Mouse (Mus musculus): Measurements from ENCODE around the gene Ston2. TPM values are rescaled to one million over a fixed set of nuclear protein-coding genes. Genes with fewer than 3 reads are reported as not detected.

Gene Ston2
- polyA plus RNA-seq (2012; rRNA removed), result 11.3 and 11.6 TPM in 2 replicates

DNA sequence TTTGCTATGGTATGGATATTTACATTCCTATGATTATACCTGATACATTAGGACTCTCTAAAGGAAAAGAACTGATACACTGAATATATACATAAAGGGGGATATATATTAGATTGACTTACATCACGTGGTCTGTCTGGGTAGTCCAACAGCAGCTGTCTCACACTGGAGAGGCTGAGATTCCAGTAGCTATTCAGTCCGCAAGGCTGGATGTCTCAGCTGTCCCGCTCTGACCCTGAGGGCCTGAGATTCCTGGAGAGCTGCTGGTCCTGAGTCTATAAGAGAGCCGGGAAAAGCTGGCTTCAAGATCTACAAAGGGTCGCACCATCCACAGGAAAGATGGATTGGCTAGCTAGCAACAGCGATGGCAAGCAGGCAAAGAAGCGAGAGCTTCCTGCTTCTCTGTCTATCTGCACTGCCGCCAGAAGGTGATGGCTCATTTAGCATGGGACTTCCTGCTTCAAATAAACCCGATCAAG, at the start of gene Ston2:
Ston2 (minus strand) TSS at position 429 of the 479 bp plus-strand sequence.
- TF ChIP-seq POLR2A (IDR thresholded peaks at IDR 0.05; ENCODE audit: extremely low read depth, insufficient read depth, low read length) (no peak), CTCF (IDR thresholded peaks at IDR 0.05; ENCODE audit: extremely low read depth, insufficient read depth, low read length) (no peak)
- Histone ChIP-seq H3K4me1 (ENCODE audit: control insufficient read depth, insufficient read depth, low read length) (no peaks in the 10 kb centered on the region), H3K4me3 (ENCODE audit: insufficient read depth, low read length) (no peak within 1 kb of the TSS), H3K27ac (ENCODE audit: insufficient read depth, low read length) (no peak within 1 kb of the TSS)

DNA sequence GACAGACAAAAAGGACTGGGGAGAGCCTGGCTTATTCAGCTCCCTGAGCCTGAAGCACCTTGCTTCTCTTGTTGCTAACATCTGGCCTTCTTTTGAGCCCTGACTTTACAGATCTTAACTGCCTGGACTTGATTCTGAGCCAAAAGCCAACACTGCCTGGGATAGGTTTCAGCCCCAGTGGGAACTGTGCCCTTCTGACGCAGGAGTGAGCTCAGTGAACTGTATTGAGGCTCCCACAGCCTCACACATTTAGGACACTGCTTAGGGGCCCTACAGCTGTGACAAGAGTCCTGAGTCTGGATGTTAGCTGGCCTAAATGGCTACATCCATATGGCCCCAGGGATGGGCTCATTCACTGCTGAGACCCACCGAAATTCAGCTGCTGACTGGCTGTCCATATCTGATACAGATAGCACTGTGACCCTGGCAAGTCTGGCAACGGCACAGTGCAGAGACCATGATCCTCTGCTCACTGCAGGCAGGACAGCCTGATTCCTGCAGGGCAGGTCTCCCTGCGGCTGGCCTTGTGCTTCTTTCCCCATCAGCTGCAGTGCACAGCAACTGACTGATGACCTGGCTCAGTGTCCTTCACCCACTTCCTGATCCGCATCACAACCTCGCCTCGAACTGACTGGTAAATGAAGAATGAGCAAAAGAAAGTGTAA, 49.3 kb upstream of the Ston2 start:
- TF ChIP-seq CTCF (IDR thresholded peaks at IDR 0.05; ENCODE audit: extremely low read depth, insufficient read depth, low read length) (no peak), POLR2A (IDR thresholded peaks at IDR 0.05; ENCODE audit: extremely low read depth, insufficient read depth, low read length) (no peak)
- no peaks in the 10 kb centered on the region for H3K4me1 ChIP-seq (ENCODE audit: control insufficient read depth, insufficient read depth, low read length)
- no peak overlapping the region for H3K27ac ChIP-seq (ENCODE audit: insufficient read depth, low read length)
- H3K4me3 ChIP-seq (ENCODE audit: insufficient read depth, low read length), result no peak overlapping the region

DNA sequence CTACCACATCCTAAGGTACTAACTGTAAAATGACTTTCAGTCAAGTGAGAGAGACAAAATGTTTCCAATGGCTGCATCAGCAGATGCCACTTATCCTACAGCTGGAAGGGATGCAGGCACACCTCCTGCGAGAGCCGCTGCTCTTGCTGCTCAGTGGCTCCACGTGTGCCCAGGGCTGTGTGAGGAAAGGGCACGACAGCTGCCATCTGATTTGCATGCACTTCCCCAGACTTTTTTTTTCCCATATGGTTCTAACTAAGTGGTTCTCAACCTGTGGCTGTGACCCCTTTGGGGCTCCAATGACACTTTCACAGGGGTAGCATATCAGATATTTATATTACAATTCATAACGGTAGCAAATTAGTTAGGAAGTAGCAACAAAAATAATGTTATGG, 45.7 kb upstream of the Ston2 start:
- Histone ChIP-seq H3K27ac (ENCODE audit: insufficient read depth, low read length) (no peak overlapping the region), H3K4me3 (ENCODE audit: insufficient read depth, low read length) (no peak overlapping the region), H3K4me1 (ENCODE audit: control insufficient read depth, insufficient read depth, low read length) (no peaks in the 10 kb centered on the region)
- TF ChIP-seq POLR2A (IDR thresholded peaks at IDR 0.05; ENCODE audit: extremely low read depth, insufficient read depth, low read length) (no peak), CTCF (IDR thresholded peaks at IDR 0.05; ENCODE audit: extremely low read depth, insufficient read depth, low read length) (no peak)

DNA sequence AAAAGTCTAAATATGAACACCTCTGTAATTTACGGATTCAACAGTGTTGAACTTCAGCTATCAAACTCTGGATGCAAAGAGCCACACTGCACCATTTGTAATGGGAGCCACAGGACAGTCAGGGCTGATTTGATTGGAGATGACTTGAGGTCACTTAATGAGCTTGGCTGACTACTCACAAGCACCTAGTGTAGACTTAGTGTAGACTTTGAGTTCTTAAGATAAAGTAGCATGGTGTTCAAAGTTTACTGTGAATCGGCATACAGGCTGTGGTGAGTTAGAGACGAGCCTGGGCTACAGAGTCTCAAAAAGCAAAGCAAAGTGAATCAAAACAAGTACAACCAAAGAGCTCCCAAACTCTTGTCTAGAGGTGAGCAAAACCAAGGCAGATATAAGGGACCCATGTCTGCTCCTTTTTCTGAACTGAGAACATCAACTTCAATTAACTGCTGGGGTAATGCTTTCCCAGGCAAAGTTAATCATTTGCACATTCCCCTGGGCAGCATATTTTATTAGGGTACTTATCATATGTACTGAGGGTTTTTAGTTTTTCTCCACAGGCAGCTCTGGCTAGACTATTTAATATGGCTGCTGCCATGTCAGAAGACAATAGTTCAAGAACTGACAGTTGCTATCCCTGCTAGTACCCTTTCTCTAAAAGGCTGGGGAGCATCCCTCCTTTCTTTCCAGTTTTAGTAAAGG, 45.2 kb upstream of the Ston2 start:
- Histone ChIP-seq H3K27ac (ENCODE audit: insufficient read depth, low read length) (no peak overlapping the region), H3K4me3 (ENCODE audit: insufficient read depth, low read length) (no peak overlapping the region), H3K4me1 (ENCODE audit: control insufficient read depth, insufficient read depth, low read length) (no peaks in the 10 kb centered on the region)
- TF ChIP-seq CTCF (IDR thresholded peaks at IDR 0.05; ENCODE audit: extremely low read depth, insufficient read depth, low read length), result no peak
- TF ChIP-seq POLR2A (IDR thresholded peaks at IDR 0.05; ENCODE audit: extremely low read depth, insufficient read depth, low read length), result no peak

DNA sequence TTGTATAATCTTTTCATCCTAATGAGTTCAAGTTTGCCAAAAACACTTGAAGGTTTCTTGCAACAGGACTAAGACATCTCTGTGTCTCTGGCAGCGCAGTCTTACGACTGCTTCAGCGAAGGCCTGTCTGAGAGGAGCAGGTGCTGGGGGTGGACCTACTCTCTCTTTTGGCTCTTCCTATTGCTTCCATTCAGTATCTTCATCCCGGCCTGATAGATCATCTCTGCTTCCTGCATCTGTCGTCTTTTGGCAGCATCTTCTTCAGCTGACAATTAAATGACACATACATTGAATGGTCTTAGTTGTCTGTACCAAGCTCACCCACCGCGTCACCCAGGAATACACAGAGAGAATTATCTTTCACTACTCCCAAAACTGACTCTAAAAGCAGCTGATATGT, 43.2 kb upstream of the Ston2 start:
- no peaks in the 10 kb centered on the region for H3K4me1 ChIP-seq (ENCODE audit: control insufficient read depth, insufficient read depth, low read length)
- no peak overlapping the region for H3K4me3 ChIP-seq (ENCODE audit: insufficient read depth, low read length)
- no peak overlapping the region for H3K27ac ChIP-seq (ENCODE audit: insufficient read depth, low read length)
- TF ChIP-seq POLR2A (IDR thresholded peaks at IDR 0.05; ENCODE audit: extremely low read depth, insufficient read depth, low read length) (no peak), CTCF (IDR thresholded peaks at IDR 0.05; ENCODE audit: extremely low read depth, insufficient read depth, low read length) (no peak)

DNA sequence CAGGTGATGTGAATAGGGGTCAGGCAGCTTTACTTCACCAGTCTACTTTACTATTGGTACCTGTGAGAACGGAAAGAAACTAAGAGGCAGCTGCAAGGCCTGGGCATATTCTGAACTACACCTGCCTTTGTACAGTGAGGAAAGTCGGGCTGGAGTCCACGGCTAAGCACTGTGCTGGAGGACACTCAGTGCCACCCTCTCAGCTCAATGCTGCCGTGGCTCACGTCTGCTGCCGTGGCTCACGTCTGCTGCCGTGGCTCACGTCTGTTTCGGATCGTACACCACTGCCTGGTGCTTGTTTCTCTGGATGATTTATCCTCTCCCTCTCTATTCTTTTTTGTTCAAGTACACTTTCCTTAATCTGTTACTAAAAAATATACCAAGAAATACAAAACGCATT, 32.3 kb upstream of the Ston2 start:
- Histone ChIP-seq H3K4me1 (ENCODE audit: control insufficient read depth, insufficient read depth, low read length) (no peaks in the 10 kb centered on the region), H3K27ac (ENCODE audit: insufficient read depth, low read length) (no peak overlapping the region), H3K4me3 (ENCODE audit: insufficient read depth, low read length) (no peak overlapping the region)
- TF ChIP-seq POLR2A (IDR thresholded peaks at IDR 0.05; ENCODE audit: extremely low read depth, insufficient read depth, low read length) (no peak), CTCF (IDR thresholded peaks at IDR 0.05; ENCODE audit: extremely low read depth, insufficient read depth, low read length) (no peak)

DNA sequence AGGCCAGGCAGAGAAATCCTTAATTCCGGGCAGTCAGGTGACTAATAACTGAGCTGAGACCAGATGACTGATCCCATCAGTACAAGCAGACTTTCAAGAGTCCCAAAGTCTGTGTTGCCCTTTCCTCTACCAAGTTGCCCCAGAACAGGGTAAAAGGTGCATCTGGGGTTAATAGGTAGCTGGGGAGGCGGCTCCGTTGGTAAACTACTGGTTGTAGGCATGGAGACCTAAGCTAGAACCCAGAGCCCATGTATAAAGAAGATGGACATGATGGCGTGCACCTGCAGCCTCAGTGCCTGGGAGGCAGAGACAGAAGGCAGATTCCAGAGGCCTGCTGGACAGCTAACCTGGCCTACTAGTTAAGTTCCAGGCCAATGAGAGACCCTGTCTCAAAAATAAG, 30.5 kb upstream of the Ston2 start:
- H3K27ac ChIP-seq (ENCODE audit: insufficient read depth, low read length), result no peak overlapping the region
- no peaks in the 10 kb centered on the region for H3K4me1 ChIP-seq (ENCODE audit: control insufficient read depth, insufficient read depth, low read length)
- H3K4me3 ChIP-seq (ENCODE audit: insufficient read depth, low read length), result no peak overlapping the region
- TF ChIP-seq POLR2A (IDR thresholded peaks at IDR 0.05; ENCODE audit: extremely low read depth, insufficient read depth, low read length) (no peak), CTCF (IDR thresholded peaks at IDR 0.05; ENCODE audit: extremely low read depth, insufficient read depth, low read length) (no peak)

DNA sequence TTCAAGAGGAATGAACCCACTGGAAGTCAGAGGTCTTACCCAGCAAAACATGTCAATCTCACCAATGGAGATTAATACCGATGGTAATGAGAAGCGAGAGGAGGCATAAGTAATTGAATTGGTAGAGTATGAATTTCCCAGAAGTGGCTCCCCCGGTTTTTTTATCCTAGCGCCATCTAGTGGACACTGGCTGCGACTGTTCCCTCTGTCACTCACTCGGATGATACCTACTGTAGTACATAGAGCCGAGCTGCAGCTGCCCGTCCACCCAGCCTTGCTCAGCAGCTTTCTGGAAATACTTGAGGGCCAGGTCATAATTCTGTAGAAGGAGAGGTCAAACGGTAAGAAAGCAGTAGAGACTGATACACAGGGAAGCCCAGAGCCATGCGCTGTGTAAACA, 27.8 kb upstream of the Ston2 start:
- TF ChIP-seq CTCF (IDR thresholded peaks at IDR 0.05; ENCODE audit: extremely low read depth, insufficient read depth, low read length), result peak; percentile 47
- TF ChIP-seq POLR2A (IDR thresholded peaks at IDR 0.05; ENCODE audit: extremely low read depth, insufficient read depth, low read length), result no peak
- no peak overlapping the region for H3K4me3 ChIP-seq (ENCODE audit: insufficient read depth, low read length)
- no peaks in the 10 kb centered on the region for H3K4me1 ChIP-seq (ENCODE audit: control insufficient read depth, insufficient read depth, low read length)
- no peak overlapping the region for H3K27ac ChIP-seq (ENCODE audit: insufficient read depth, low read length)

DNA sequence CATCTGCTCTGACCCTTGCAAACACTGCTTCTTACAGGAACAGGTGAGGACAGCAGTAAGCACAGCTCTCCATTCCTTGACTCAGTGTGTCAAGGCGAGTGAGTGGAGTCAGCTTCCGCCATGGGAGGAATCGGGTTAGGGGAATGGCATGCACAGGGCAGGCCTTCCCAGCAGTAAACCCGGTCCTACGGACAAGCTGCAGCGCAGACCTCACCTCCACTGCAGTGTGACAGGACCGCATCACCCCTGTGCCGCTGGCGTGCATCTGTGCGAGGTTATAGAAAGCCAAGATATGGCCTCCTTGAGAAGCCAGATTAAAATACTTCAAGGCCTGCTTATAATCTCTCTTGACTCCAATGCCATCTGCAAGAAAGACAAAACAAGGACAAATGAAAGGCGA, 27.4 kb upstream of the Ston2 start:
- Histone ChIP-seq H3K27ac (ENCODE audit: insufficient read depth, low read length) (no peak overlapping the region), H3K4me1 (ENCODE audit: control insufficient read depth, insufficient read depth, low read length) (no peaks in the 10 kb centered on the region), H3K4me3 (ENCODE audit: insufficient read depth, low read length) (no peak overlapping the region)
- no peak for TF ChIP-seq CTCF (IDR thresholded peaks at IDR 0.05; ENCODE audit: extremely low read depth, insufficient read depth, low read length)
- no peak for TF ChIP-seq POLR2A (IDR thresholded peaks at IDR 0.05; ENCODE audit: extremely low read depth, insufficient read depth, low read length)

DNA sequence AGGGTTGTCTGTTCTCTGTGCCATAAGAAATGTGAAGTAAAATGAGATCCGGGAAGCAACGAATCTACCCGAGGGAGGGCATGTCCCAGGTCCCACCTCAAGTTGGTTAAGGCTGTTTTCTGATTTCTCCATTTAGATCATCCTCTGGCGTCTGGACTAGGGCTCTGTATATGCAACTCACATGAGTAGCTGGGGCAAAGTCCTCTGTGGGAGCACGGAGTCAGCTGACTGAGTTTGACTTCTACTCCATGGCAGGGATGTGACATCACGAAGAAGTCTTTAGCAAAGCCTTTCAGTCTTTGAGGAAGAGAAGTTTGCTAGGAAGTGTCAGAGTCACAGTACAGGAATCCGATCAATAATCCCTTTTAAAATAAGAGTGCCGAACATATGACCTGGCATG, 20.7 kb upstream of the Ston2 start:
- H3K4me1 ChIP-seq (ENCODE audit: control insufficient read depth, insufficient read depth, low read length), result no peaks in the 10 kb centered on the region
- H3K4me3 ChIP-seq (ENCODE audit: insufficient read depth, low read length), result no peak overlapping the region
- no peak for TF ChIP-seq POLR2A (IDR thresholded peaks at IDR 0.05; ENCODE audit: extremely low read depth, insufficient read depth, low read length)
- TF ChIP-seq CTCF (IDR thresholded peaks at IDR 0.05; ENCODE audit: extremely low read depth, insufficient read depth, low read length), result no peak

More for the DNA sequence above, 20.7 kb upstream of the Ston2 start:
- no peak overlapping the region for H3K27ac ChIP-seq (ENCODE audit: insufficient read depth, low read length)

All from cortical plate, adult 2 months (tissue).